Mouse (Mus musculus): ENCODE data around the gene Ddhd1. TPM values are rescaled to one million over a fixed set of nuclear protein-coding genes. Genes with fewer than 3 reads are reported as not detected.
A peak's percentile ranks its signal among the peaks of the same experiment; 100 is the strongest.

Gene Ddhd1
- total RNA-seq, 2 experiments from 2014 or later = 67.0 to 69.6 TPM

GRCm38 (mm10) chr14:45647175-45647574 is 10.8 kb downstream of the Ddhd1 start:
- intact Hi-C loops (cut with DNase I) = no loop called here
- DNase-seq = no peak

- DNase-seq = no peak
- intact Hi-C loops (cut with DNase I) = no loop called here
Measured at GRCm38 (mm10) chr14:45644786-45645185, 13.2 kb downstream of the Ddhd1 start.

GRCm38 (mm10) chr14:45644202-45644601 is 13.7 kb downstream of the Ddhd1 start:
- DNase-seq = no peak
- intact Hi-C loops (cut with DNase I) = no loop called here

- intact Hi-C loops (cut with DNase I) = no loop called here
- DNase-seq = peak; percentile 34
Measured at GRCm38 (mm10) chr14:45643461-45643860, 14.5 kb downstream of the Ddhd1 start.

- intact Hi-C loops (cut with DNase I) = no loop called here
Measured at GRCm38 (mm10) chr14:45642795-45643194, 15.1 kb downstream of the Ddhd1 start.

GRCm38 (mm10) chr14:45642217-45642616 is 15.7 kb downstream of the Ddhd1 start:
- no peak for DNase-seq
- intact Hi-C loops (cut with DNase I) = no loop called here

More at GRCm38 (mm10) chr14:45642795-45643194, 15.1 kb downstream of the Ddhd1 start:
- no peak for DNase-seq

- intact Hi-C loops (cut with DNase I) = no loop called here
- no peak for DNase-seq
Measured at GRCm38 (mm10) chr14:45638717-45639116, 19.2 kb downstream of the Ddhd1 start.

- intact Hi-C loops (cut with DNase I) = no loop called here
- DNase-seq = no peak
Measured at GRCm38 (mm10) chr14:45635496-45635895, 22.4 kb downstream of the Ddhd1 start.

GRCm38 (mm10) chr14:45632756-45633537 is 25.0 kb downstream of the Ddhd1 start:
- intact Hi-C loops (cut with DNase I) = no loop called here
- no peak for DNase-seq

GRCm38 (mm10) chr14:45630544-45630943 is 27.4 kb downstream of the Ddhd1 start:
- intact Hi-C loops (cut with DNase I) = no loop called here
- DNase-seq = no peak

GRCm38 (mm10) chr14:45629938-45630337 is 28.0 kb downstream of the Ddhd1 start:
- DNase-seq = no peak
- intact Hi-C loops (cut with DNase I) = no loop called here

GRCm38 (mm10) chr14:45618351-45618750 is 39.6 kb downstream of the Ddhd1 start:
- intact Hi-C loops (cut with DNase I) = no loop called here
- no peak for DNase-seq

GRCm38 (mm10) chr14:45616526-45616925 is 41.4 kb downstream of the Ddhd1 start:
- DNase-seq = no peak
- intact Hi-C loops (cut with DNase I) = no loop called here

GRCm38 (mm10) chr14:45615776-45616175 is 42.2 kb downstream of the Ddhd1 start:
- intact Hi-C loops (cut with DNase I) = no loop called here
- no peak for DNase-seq

- intact Hi-C loops (cut with DNase I) = no loop called here
- no peak for DNase-seq
Measured at GRCm38 (mm10) chr14:45614822-45615221, 43.1 kb downstream of the Ddhd1 start.

- DNase-seq = no peak
- intact Hi-C loops (cut with DNase I) = no loop called here
Measured at GRCm38 (mm10) chr14:45614406-45614805, 43.5 kb downstream of the Ddhd1 start.

GRCm38 (mm10) chr14:45611654-45612053 is 46.3 kb downstream of the Ddhd1 start:
- no peak for DNase-seq
- intact Hi-C loops (cut with DNase I) = no loop called here

- intact Hi-C loops (cut with DNase I) = loop anchor here (10.0 kb wide), 1 partner anchor 177 kb away; no protein-coding TSS in a partner anchor
- DNase-seq = no peak
Measured at GRCm38 (mm10) chr14:45602002-45602401, 55.9 kb downstream of the Ddhd1 start.

GRCm38 (mm10) chr14:45600587-45600986 is 57.4 kb downstream of the Ddhd1 start:
- intact Hi-C loops (cut with DNase I) = loop anchor here (10.0 kb wide), 1 partner anchor 176 kb away; no protein-coding TSS in a partner anchor
- DNase-seq = peak; percentile 49

- intact Hi-C loops (cut with DNase I) = no loop called here
- no peak for DNase-seq
Measured at GRCm38 (mm10) chr14:45597855-45598254, 60.1 kb downstream of the Ddhd1 start.

GRCm38 (mm10) chr14:45593261-45593660 is 64.7 kb downstream of the Ddhd1 start:
- intact Hi-C loops (cut with DNase I) = no loop called here
- no peak for DNase-seq

GRCm38 (mm10) chr14:45588403-45588802 is 69.5 kb downstream of the Ddhd1 start:
- intact Hi-C loops (cut with DNase I) = no loop called here
- no peak for DNase-seq

GRCm38 (mm10) chr14:45587536-45587935 is 70.4 kb downstream of the Ddhd1 start:
- intact Hi-C loops (cut with DNase I) = no loop called here
- no peak for DNase-seq
